Mouse (Mus musculus) adipocyte (in vitro differentiated cells): Measurements from ENCODE around the gene Ehf.

ENCODE experiments used
- DNase-seq: peaks from one replicate; pipeline ENCODE4 v3.0.0-alpha.2; 2016; ENCODE audit warnings: low spot score

Ehf gene

GRCm38 (mm10) chr2:103303132-103303531 lies at the start of gene Ehf:
TSS of gene Ehf (minus strand) at chr2:103303278.
- DNase-seq = no peak

- peak; percentile 76 for DNase-seq
Measured at GRCm38 (mm10) chr2:103347417-103347891, 44.4 kb upstream of the Ehf start.

- DNase-seq = no peak
Measured at GRCm38 (mm10) chr2:103346751-103347289, 43.7 kb upstream of the Ehf start.

- peak; percentile 12 for DNase-seq
Measured at GRCm38 (mm10) chr2:103343611-103344010, 40.5 kb upstream of the Ehf start.

GRCm38 (mm10) chr2:103342123-103342522 lies 39.0 kb upstream of the Ehf start:
- DNase-seq = no peak

- DNase-seq = no peak
Measured at GRCm38 (mm10) chr2:103341375-103341971, 38.4 kb upstream of the Ehf start.

GRCm38 (mm10) chr2:103338706-103339105 lies 35.6 kb upstream of the Ehf start:
- DNase-seq = no peak

- no peak for DNase-seq
Measured at GRCm38 (mm10) chr2:103337370-103337769, 34.3 kb upstream of the Ehf start.

GRCm38 (mm10) chr2:103336621-103337020 lies 33.5 kb upstream of the Ehf start:
- no peak for DNase-seq

GRCm38 (mm10) chr2:103336000-103336399 lies 32.9 kb upstream of the Ehf start:
- no peak for DNase-seq

- no peak for DNase-seq
Measured at GRCm38 (mm10) chr2:103331666-103332191, 28.7 kb upstream of the Ehf start.

GRCm38 (mm10) chr2:103328731-103329130 lies 25.7 kb upstream of the Ehf start:
- DNase-seq = no peak

- no peak for DNase-seq
Measured at GRCm38 (mm10) chr2:103325301-103326048, 22.4 kb upstream of the Ehf start.

GRCm38 (mm10) chr2:103324320-103324719 lies 21.2 kb upstream of the Ehf start:
- no peak for DNase-seq

GRCm38 (mm10) chr2:103322171-103322570 lies 19.1 kb upstream of the Ehf start:
- no peak for DNase-seq

- DNase-seq = no peak
Measured at GRCm38 (mm10) chr2:103321638-103322037, 18.6 kb upstream of the Ehf start.

GRCm38 (mm10) chr2:103314002-103314401 lies 10.9 kb upstream of the Ehf start:
- no peak for DNase-seq

- DNase-seq = no peak
Measured at GRCm38 (mm10) chr2:103312640-103313039, 9.6 kb upstream of the Ehf start.

- no peak for DNase-seq
Measured at GRCm38 (mm10) chr2:103310663-103311062, 7.6 kb upstream of the Ehf start.

- DNase-seq = no peak
Measured at GRCm38 (mm10) chr2:103306686-103307085, 3.6 kb upstream of the Ehf start.

GRCm38 (mm10) chr2:103302669-103303068 lies 409 bp downstream of the Ehf start:
- no peak for DNase-seq

- no peak for DNase-seq
Measured at GRCm38 (mm10) chr2:103298711-103299463, 4.2 kb downstream of the Ehf start.
